Mouse (Mus musculus): ENCODE results near the gene Ift74.

GRCm38 (mm10) chr4:94680662-94681061, 66.4 kb downstream of the Ift74 start:
- no peak for TF ChIP-seq CTCF (IDR thresholded peaks at IDR 0.05; ENCODE audit: extremely low read depth, insufficient read depth, low read length)
- TF ChIP-seq POLR2A (IDR thresholded peaks at IDR 0.05; ENCODE audit: extremely low read depth, insufficient read depth, low read length) = no peak

Measured in cortical plate, adult 2 months (tissue).